Mouse (Mus musculus): ENCODE results near the gene Synpo2. TPM values are rescaled to one million over a fixed set of nuclear protein-coding genes. Genes with fewer than 3 reads are reported as not detected.
A peak's percentile ranks its signal among the peaks of the same experiment; 100 is the strongest.

The Synpo2 gene
- polyA plus RNA-seq, 1 experiment from 2014 or later, result 11.5 TPM

- H3K27me3 ChIP-seq (ENCODE audit: control insufficient read depth, insufficient read depth, low read length), result no peaks in the 10 kb centered on the region
- ATAC-seq (replicated peaks; ENCODE audit: extremely low read depth, insufficient read depth, low FRiP score), result no peak
- no peak overlapping the region for H3K4me3 ChIP-seq (ENCODE audit: low read length)
- no peak overlapping the region for H3K9ac ChIP-seq (ENCODE audit: low read length)
- H3K4me1 ChIP-seq (ENCODE audit: control insufficient read depth, insufficient read depth, low read length), result peaks cover 8% of the 10 kb centered on the region; the same call in 1 of the 2 replicates
- WGBS, result 61% methylated on average over 11 of the region's 11 CpGs
- no peaks in the 10 kb centered on the region; the same call in 1 of the 2 replicates for H3K9me3 ChIP-seq (replicated peaks; ENCODE audit: control insufficient read depth, low read length)
- H3K4me2 ChIP-seq (ENCODE audit: low read depth, low read length), result no peak overlapping the region
- no peak overlapping the region for H3K27ac ChIP-seq (ENCODE audit: low read length)
- no peaks in the 10 kb centered on the region for H3K36me3 ChIP-seq (ENCODE audit: control insufficient read depth, insufficient read depth)
Observed at GRCm38 (mm10) chr3:123256181-123257101, 20.5 kb upstream of the Synpo2 start.

- H3K27me3 ChIP-seq (ENCODE audit: control insufficient read depth, insufficient read depth, low read length), result no peaks in the 10 kb centered on the region
- H3K36me3 ChIP-seq (ENCODE audit: control insufficient read depth, insufficient read depth), result no peaks in the 10 kb centered on the region
- H3K9ac ChIP-seq (ENCODE audit: low read length), result no peak overlapping the region
- ATAC-seq (replicated peaks; ENCODE audit: extremely low read depth, insufficient read depth, low FRiP score), result no peak
- 68% methylated on average over 4 of the region's 4 CpGs for WGBS
- no peak overlapping the region for H3K4me3 ChIP-seq (ENCODE audit: low read length)
- H3K27ac ChIP-seq (ENCODE audit: low read length), result no peak overlapping the region
- no peak overlapping the region for H3K4me2 ChIP-seq (ENCODE audit: low read depth, low read length)
- H3K9me3 ChIP-seq (replicated peaks; ENCODE audit: control insufficient read depth, low read length), result no peaks in the 10 kb centered on the region
- 0 out of 2 replicates have a peak, but pooled peaks cover 2% of the 10 kb centered on the region for H3K4me1 ChIP-seq (ENCODE audit: control insufficient read depth, insufficient read depth, low read length)
Observed at GRCm38 (mm10) chr3:123245646-123246045, 9.7 kb upstream of the Synpo2 start.

- WGBS, result 24% methylated on average over 5 of the region's 5 CpGs
- Histone ChIP-seq H3K4me3 (ENCODE audit: low read length) (no peak overlapping the region), H3K36me3 (ENCODE audit: control insufficient read depth, insufficient read depth) (no peaks in the 10 kb centered on the region), H3K9ac (ENCODE audit: low read length) (no peak overlapping the region), H3K4me2 (ENCODE audit: low read depth, low read length) (no peak overlapping the region), H3K9me3 (replicated peaks; ENCODE audit: control insufficient read depth, low read length) (no peaks in the 10 kb centered on the region), H3K4me1 (ENCODE audit: control insufficient read depth, insufficient read depth, low read length) (0 out of 2 replicates have a peak, but pooled peaks cover 2% of the 10 kb centered on the region), H3K27me3 (ENCODE audit: control insufficient read depth, insufficient read depth, low read length) (no peaks in the 10 kb centered on the region), H3K27ac (ENCODE audit: low read length) (peak overlapping the region; percentile 5)
- no peak for ATAC-seq (replicated peaks; ENCODE audit: extremely low read depth, insufficient read depth, low FRiP score)
Observed at GRCm38 (mm10) chr3:123244376-123244775, 8.4 kb upstream of the Synpo2 start.

- Histone ChIP-seq H3K36me3 (ENCODE audit: control insufficient read depth, insufficient read depth) (no peaks in the 10 kb centered on the region), H3K27me3 (ENCODE audit: control insufficient read depth, insufficient read depth, low read length) (no peaks in the 10 kb centered on the region), H3K9me3 (replicated peaks; ENCODE audit: control insufficient read depth, low read length) (no peaks in the 10 kb centered on the region), H3K4me2 (ENCODE audit: low read depth, low read length) (peak overlapping the region; percentile 84; the same call in 1 of the 2 replicates), H3K4me3 (ENCODE audit: low read length) (no peak overlapping the region), H3K9ac (ENCODE audit: low read length) (0 out of 2 replicates have a peak overlapping the region, but pooled peaks have one; percentile 8), H3K27ac (ENCODE audit: low read length) (peak overlapping the region; percentile 80), H3K4me1 (ENCODE audit: control insufficient read depth, insufficient read depth, low read length) (peaks cover 15% of the 10 kb centered on the region)
- no peak for ATAC-seq (replicated peaks; ENCODE audit: extremely low read depth, insufficient read depth, low FRiP score)
Observed at GRCm38 (mm10) chr3:123237446-123237845, 1.5 kb upstream of the Synpo2 start.

GRCm38 (mm10) chr3:123237039-123237438 lies 1.1 kb upstream of the Synpo2 start:
- H3K9ac ChIP-seq (ENCODE audit: low read length), result 0 out of 2 replicates have a peak overlapping the region, but pooled peaks have one; percentile 8

GRCm38 (mm10) chr3:123235495-123235894 lies 454 bp downstream of the Synpo2 start:
- WGBS, result 25% methylated on average over 7 of the region's 7 CpGs
- H3K27ac ChIP-seq (ENCODE audit: low read length), result peak overlapping the region; percentile 80
- no peaks in the 10 kb centered on the region for H3K27me3 ChIP-seq (ENCODE audit: control insufficient read depth, insufficient read depth, low read length)

More at GRCm38 (mm10) chr3:123237039-123237438, 1.1 kb upstream of the Synpo2 start:
- H3K4me2 ChIP-seq (ENCODE audit: low read depth, low read length), result peak overlapping the region; percentile 84
- peaks cover 15% of the 10 kb centered on the region for H3K4me1 ChIP-seq (ENCODE audit: control insufficient read depth, insufficient read depth, low read length)
- 22% methylated on average over 7 of the region's 7 CpGs for WGBS
- ATAC-seq (replicated peaks; ENCODE audit: extremely low read depth, insufficient read depth, low FRiP score), result peak; percentile 39; the same call in 1 of the 2 replicates
- H3K9me3 ChIP-seq (replicated peaks; ENCODE audit: control insufficient read depth, low read length), result no peaks in the 10 kb centered on the region
- no peak overlapping the region for H3K4me3 ChIP-seq (ENCODE audit: low read length)
- no peaks in the 10 kb centered on the region for H3K36me3 ChIP-seq (ENCODE audit: control insufficient read depth, insufficient read depth)
- no peaks in the 10 kb centered on the region for H3K27me3 ChIP-seq (ENCODE audit: control insufficient read depth, insufficient read depth, low read length)
- H3K27ac ChIP-seq (ENCODE audit: low read length), result peak overlapping the region; percentile 80

GRCm38 (mm10) chr3:123234191-123234836 lies 1.6 kb downstream of the Synpo2 start:
- H3K4me1 ChIP-seq (ENCODE audit: control insufficient read depth, insufficient read depth, low read length), result peaks cover 15% of the 10 kb centered on the region
- no peak for ATAC-seq (replicated peaks; ENCODE audit: extremely low read depth, insufficient read depth, low FRiP score)
- WGBS, result 22% methylated on average over 16 of the region's 16 CpGs
- 0 out of 2 replicates have a peak overlapping the region, but pooled peaks have one; percentile 13 for H3K4me3 ChIP-seq (ENCODE audit: low read length)
- no peaks in the 10 kb centered on the region for H3K27me3 ChIP-seq (ENCODE audit: control insufficient read depth, insufficient read depth, low read length)
- H3K36me3 ChIP-seq (ENCODE audit: control insufficient read depth, insufficient read depth), result no peaks in the 10 kb centered on the region
- 0 out of 2 replicates have a peak overlapping the region, but pooled peaks have one; percentile 7 for H3K27ac ChIP-seq (ENCODE audit: low read length)
- peaks cover 4% of the 10 kb centered on the region for H3K9me3 ChIP-seq (replicated peaks; ENCODE audit: control insufficient read depth, low read length)
- H3K4me2 ChIP-seq (ENCODE audit: low read depth, low read length), result peak overlapping the region; percentile 41
- peak overlapping the region; percentile 55 for H3K9ac ChIP-seq (ENCODE audit: low read length)

More at GRCm38 (mm10) chr3:123235495-123235894, 454 bp downstream of the Synpo2 start:
- no peak for ATAC-seq (replicated peaks; ENCODE audit: extremely low read depth, insufficient read depth, low FRiP score)
- no peaks in the 10 kb centered on the region for H3K36me3 ChIP-seq (ENCODE audit: control insufficient read depth, insufficient read depth)
- H3K4me1 ChIP-seq (ENCODE audit: control insufficient read depth, insufficient read depth, low read length), result peaks cover 15% of the 10 kb centered on the region
- peak overlapping the region; percentile 74 for H3K4me3 ChIP-seq (ENCODE audit: low read length)
- H3K9me3 ChIP-seq (replicated peaks; ENCODE audit: control insufficient read depth, low read length), result peaks cover 4% of the 10 kb centered on the region
- H3K4me2 ChIP-seq (ENCODE audit: low read depth, low read length), result peak overlapping the region; percentile 84
- peak overlapping the region; percentile 85 for H3K9ac ChIP-seq (ENCODE audit: low read length)

- no peak for ATAC-seq (replicated peaks; ENCODE audit: extremely low read depth, insufficient read depth, low FRiP score)
- WGBS, result 85% methylated on average over 2 of the region's 2 CpGs
- peaks cover 4% of the 10 kb centered on the region for H3K9me3 ChIP-seq (replicated peaks; ENCODE audit: control insufficient read depth, low read length)
- H3K27ac ChIP-seq (ENCODE audit: low read length), result no peak overlapping the region
- peaks cover 9% of the 10 kb centered on the region for H3K4me1 ChIP-seq (ENCODE audit: control insufficient read depth, insufficient read depth, low read length)
- no peak overlapping the region for H3K4me3 ChIP-seq (ENCODE audit: low read length)
- H3K9ac ChIP-seq (ENCODE audit: low read length), result no peak overlapping the region
- no peak overlapping the region for H3K4me2 ChIP-seq (ENCODE audit: low read depth, low read length)
- H3K36me3 ChIP-seq (ENCODE audit: control insufficient read depth, insufficient read depth), result no peaks in the 10 kb centered on the region
- H3K27me3 ChIP-seq (ENCODE audit: control insufficient read depth, insufficient read depth, low read length), result no peaks in the 10 kb centered on the region
Observed at GRCm38 (mm10) chr3:123231639-123232038, 4.3 kb downstream of the Synpo2 start.

All from heart, embryonic 16.5 days (tissue).